Mouse (Mus musculus): ENCODE data around the gene Atp5k. TPM values are rescaled to one million over a fixed set of nuclear protein-coding genes. Genes with fewer than 3 reads are reported as not detected.
A peak's percentile ranks its signal among the peaks of the same experiment; 100 is the strongest.

The Atp5k gene
- polyA plus RNA-seq, 1 experiment from 2014 or later, result 723 TPM

DNA sequence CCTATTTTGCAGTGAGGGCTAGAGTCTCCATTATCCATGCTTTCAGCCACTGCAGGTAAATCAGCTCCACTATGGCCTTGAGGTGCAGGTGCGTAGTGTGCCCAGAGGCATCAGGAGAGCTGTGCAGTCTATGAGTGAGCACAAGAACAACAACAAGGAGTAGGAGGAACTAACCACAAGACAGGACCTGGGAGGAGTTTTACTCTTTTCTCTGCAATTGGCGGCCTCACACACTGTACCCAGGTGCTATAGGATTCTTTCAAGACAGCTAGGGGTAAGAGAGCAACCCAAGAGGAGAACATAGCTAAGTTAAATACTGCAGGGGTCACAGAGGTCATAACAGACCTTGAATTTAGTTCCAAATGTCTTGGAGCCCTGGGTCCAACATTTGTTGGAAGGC, 24.5 kb upstream of the Atp5k start:
- ATAC-seq (ENCODE audit: extremely low read depth, insufficient number of reproducible peaks, low FRiP score, low TSS enrichment), result no peak
- 86% methylated on average over 2 of the region's 2 CpGs for WGBS
- Histone ChIP-seq H3K9ac (no peak overlapping the region), H3K4me2 (no peak overlapping the region), H3K36me3 (no peaks in the 10 kb centered on the region), H3K4me3 (no peak overlapping the region), H3K27ac (replicated peaks) (no peak overlapping the region), H3K27me3 (replicated peaks) (peaks cover 17% of the 10 kb centered on the region), H3K4me1 (peaks cover 23% of the 10 kb centered on the region), H3K9me3 (no peaks in the 10 kb centered on the region)

DNA sequence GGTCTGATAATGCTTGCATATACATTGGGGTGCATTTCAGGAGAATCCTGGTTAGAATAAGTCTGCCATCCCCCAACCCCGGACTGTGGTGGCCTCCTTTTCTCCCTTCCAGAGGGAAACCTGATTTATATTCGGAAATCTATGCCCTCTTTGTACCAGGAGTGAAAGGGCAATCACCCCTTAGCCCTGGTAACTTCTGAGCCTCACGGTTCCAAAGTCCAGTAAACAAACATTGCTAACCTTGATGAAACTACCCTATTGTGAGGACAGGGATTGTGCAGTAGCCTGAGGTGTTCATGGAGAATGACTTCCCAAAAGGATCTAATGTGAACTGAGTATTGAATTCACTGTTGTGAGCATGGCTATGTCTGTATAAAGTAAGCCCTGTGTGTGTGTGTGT, 19.8 kb upstream of the Atp5k start:
- H3K4me1 ChIP-seq, result peaks cover 8% of the 10 kb centered on the region
- no peak overlapping the region for H3K27ac ChIP-seq (replicated peaks)
- H3K27me3 ChIP-seq (replicated peaks), result peaks cover 14% of the 10 kb centered on the region
- ATAC-seq (ENCODE audit: extremely low read depth, insufficient number of reproducible peaks, low FRiP score, low TSS enrichment), result no peak
- H3K9ac ChIP-seq, result no peak overlapping the region
- WGBS, result 56% methylated on average over 3 of the region's 3 CpGs
- H3K4me3 ChIP-seq, result no peak overlapping the region
- H3K4me2 ChIP-seq, result no peak overlapping the region
- no peaks in the 10 kb centered on the region for H3K9me3 ChIP-seq
- H3K36me3 ChIP-seq, result no peaks in the 10 kb centered on the region

DNA sequence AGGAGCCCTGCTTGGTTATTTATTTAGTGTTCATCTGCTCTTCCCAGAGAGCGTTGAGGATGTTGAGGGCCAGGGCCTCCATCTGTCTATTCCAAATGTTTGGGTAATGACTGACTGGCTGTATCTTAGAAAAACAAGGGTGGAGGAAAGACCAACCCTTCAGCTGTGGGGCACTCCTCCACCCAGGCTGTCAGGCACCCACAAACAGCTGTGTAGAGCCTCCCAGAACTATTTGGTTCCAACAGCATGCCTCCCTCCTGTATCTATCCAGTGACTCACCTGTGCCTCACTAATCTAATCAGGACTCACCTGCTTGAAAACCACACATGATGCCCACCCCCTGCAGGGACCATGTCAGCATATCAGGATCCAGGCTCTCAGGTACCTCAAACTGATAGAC, 18.2 kb upstream of the Atp5k start:
- no peak overlapping the region for H3K27ac ChIP-seq (replicated peaks)
- H3K9me3 ChIP-seq, result no peaks in the 10 kb centered on the region
- WGBS, result 76% methylated on average over 1 of the region's 1 CpGs
- peaks cover 16% of the 10 kb centered on the region for H3K4me1 ChIP-seq
- peaks cover 9% of the 10 kb centered on the region for H3K27me3 ChIP-seq (replicated peaks)
- no peak overlapping the region for H3K9ac ChIP-seq
- H3K36me3 ChIP-seq, result no peaks in the 10 kb centered on the region
- no peak for ATAC-seq (ENCODE audit: extremely low read depth, insufficient number of reproducible peaks, low FRiP score, low TSS enrichment)
- no peak overlapping the region for H3K4me3 ChIP-seq
- H3K4me2 ChIP-seq, result no peak overlapping the region

DNA sequence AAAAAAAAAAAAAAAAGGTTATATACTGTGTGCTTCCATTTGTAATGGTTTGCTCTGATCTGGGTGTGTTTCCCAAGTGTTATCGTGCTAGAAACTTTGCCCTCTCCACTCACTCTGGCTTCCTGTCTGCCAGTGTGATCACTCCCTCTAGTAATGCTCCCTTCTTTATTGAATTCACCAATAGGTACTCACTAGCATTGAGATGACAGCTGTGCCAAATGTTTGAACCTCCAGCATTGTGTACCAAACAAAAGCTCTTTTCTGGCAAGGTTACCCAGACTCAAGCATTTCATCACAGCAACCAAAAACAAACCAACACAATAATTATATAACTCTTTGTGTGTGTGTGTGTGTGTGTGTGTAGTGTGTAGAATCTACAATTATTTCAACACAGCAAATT, 17.4 kb upstream of the Atp5k start:
- Histone ChIP-seq H3K4me1 (peaks cover 16% of the 10 kb centered on the region), H3K27ac (replicated peaks) (no peak overlapping the region), H3K4me3 (no peak overlapping the region), H3K36me3 (no peaks in the 10 kb centered on the region), H3K4me2 (no peak overlapping the region), H3K9ac (no peak overlapping the region), H3K9me3 (no peaks in the 10 kb centered on the region), H3K27me3 (replicated peaks) (peaks cover 10% of the 10 kb centered on the region)
- WGBS, result 79% methylated on average over 1 of the region's 1 CpGs
- ATAC-seq (ENCODE audit: extremely low read depth, insufficient number of reproducible peaks, low FRiP score, low TSS enrichment), result no peak

DNA sequence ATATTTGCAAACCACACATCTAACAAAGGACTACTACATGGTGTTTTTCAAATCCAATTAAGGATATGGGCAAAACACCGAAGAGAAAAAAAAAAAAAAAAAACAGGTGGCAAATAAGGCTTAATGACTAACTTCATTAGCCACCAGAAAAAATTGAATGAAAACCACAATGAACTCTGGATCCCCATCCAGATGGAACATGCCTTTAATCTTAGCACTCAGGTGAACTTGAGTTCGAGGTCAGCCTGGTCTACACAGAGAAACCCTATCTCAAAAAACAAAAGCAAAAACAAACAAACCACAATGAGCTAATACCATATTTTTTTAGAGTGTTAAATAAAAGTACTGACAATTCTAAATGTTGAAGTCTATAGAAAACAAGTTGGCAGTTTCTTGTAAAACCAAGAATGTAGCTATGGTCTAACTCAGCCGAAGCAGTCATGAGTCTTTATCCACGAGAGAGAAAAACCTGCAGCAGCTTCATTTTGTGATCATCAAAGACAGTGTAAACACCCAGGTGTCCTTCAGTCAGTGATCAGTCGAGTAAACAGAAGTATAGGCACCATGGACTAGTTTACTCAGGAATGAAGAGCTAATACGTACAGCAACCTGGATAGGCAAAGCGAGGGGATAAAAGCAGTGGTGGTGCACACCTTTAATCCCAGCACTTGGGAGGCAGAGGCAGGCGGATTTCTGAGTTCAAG, 16.7 kb upstream of the Atp5k start:
- Histone ChIP-seq H3K9me3 (no peaks in the 10 kb centered on the region), H3K27me3 (replicated peaks) (peaks cover 16% of the 10 kb centered on the region), H3K36me3 (no peaks in the 10 kb centered on the region), H3K4me3 (no peak overlapping the region), H3K9ac (no peak overlapping the region), H3K4me2 (no peak overlapping the region), H3K4me1 (peaks cover 16% of the 10 kb centered on the region), H3K27ac (replicated peaks) (no peak overlapping the region)
- ATAC-seq (ENCODE audit: extremely low read depth, insufficient number of reproducible peaks, low FRiP score, low TSS enrichment), result no peak
- WGBS, result 72% methylated on average over 8 of the region's 8 CpGs

DNA sequence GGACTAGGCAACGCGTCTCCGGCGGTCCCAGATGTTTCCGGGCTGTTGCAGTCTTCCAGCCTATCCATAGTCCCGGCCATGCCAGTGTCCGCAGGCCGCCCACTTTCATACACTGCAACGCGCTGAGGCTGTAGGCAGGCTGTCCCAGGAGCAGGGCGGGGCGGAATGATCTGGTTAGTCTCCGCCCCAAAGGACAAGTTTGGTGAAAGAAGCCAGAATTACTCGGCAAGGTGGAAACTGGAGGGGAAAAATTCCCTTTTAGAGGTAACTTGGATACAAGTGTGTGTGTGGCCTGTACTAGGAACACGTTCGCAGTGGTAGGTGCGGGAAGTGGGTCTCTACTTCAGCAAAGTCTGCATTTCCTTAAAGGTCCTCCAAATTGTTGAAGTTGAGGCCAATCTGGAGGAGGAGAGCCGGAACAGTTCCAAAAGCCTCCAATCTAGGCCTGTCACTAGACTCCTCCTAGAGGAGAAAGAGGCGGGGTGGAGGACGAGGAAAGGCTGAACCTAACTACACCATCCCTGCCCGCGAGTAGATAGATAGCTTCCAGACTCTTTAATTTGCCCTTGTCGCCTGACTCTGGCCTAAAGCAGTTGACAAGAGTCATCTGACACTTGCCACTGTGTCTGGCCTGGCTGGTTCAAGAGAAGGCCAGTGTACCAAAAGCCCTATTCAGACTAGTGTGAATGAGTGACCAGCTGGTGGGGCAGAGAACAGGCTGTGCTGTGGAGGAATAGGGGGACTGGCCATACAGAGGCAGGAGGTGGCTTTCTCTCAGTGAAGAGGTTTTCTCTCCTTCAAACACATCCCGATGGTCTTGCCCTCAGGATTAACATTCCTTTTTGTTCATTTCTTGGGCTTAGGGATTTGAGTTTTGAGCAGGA, 14.8 kb upstream of the Atp5k start, which contains the start of gene Mfsd7a:
Gene Mfsd7a (minus strand): TSS at position 107 of the 884 bp plus-strand sequence.
- Histone ChIP-seq H3K4me1 (peaks cover 16% of the 10 kb centered on the region), H3K36me3 (no peaks in the 10 kb centered on the region), H3K27ac (replicated peaks) (peak within 1 kb of the TSS; percentile 50; the same call in 1 of the 2 replicates), H3K4me3 (peak within 1 kb of the TSS; percentile 52), H3K9ac (peak within 1 kb of the TSS; percentile 79), H3K27me3 (replicated peaks) (peaks cover 24% of the 10 kb centered on the region), H3K4me2 (peak within 1 kb of the TSS; percentile 77), H3K9me3 (no peaks in the 10 kb centered on the region)
- 6% methylated on average over 24 of the region's 24 CpGs for WGBS
- ATAC-seq (ENCODE audit: extremely low read depth, insufficient number of reproducible peaks, low FRiP score, low TSS enrichment), result peak; percentile 64; the same call in 1 of the 2 replicates

DNA sequence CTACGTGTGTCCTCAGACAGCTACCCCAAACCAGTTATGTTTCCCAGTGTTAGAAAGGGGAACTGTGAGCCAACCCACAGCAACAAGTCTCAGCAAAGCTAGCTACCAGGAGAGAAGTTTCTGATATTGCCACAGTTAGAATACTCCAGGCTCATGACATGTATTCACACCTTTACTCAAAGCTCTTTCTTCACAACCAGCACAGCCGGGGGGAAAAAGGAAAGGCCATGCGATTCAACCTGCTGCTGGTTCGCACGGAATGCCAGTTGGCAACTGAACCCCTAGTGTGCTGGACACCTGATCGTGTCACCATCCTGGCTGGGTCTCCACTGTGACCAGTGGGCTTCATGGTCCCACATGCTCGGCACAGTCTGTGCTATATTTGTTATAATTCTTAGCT, 13.6 kb upstream of the Atp5k start:
- peaks cover 16% of the 10 kb centered on the region for H3K4me1 ChIP-seq
- H3K27ac ChIP-seq (replicated peaks), result no peak overlapping the region
- H3K27me3 ChIP-seq (replicated peaks), result peaks cover 24% of the 10 kb centered on the region
- H3K4me2 ChIP-seq, result peak overlapping the region; percentile 77
- no peak for ATAC-seq (ENCODE audit: extremely low read depth, insufficient number of reproducible peaks, low FRiP score, low TSS enrichment)
- H3K9me3 ChIP-seq, result no peaks in the 10 kb centered on the region
- no peak overlapping the region; the same call in 1 of the 2 replicates for H3K4me3 ChIP-seq
- no peak overlapping the region for H3K9ac ChIP-seq
- WGBS, result 75% methylated on average over 7 of the region's 7 CpGs
- H3K36me3 ChIP-seq, result no peaks in the 10 kb centered on the region

DNA sequence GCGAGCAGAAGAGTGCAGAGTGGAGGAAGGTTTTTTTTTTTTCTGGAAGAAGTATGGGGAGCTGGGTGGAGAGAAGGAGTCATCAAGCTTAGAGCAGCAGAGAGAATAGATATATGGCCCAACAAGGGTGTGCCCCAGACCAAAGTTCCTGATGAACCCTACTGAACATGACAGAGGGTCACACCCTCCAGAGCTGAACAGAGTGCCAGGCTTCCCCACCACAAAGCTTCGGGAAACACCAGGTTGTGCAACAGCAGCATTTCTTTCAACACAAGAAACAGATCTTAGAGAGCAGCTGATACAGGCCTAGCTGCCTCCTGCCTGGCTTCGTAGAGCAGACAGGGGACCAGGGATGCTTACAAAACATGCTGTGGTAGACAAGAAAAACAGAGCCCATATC, 12.7 kb upstream of the Atp5k start:
- peaks cover 25% of the 10 kb centered on the region for H3K27me3 ChIP-seq (replicated peaks)
- no peak overlapping the region for H3K27ac ChIP-seq (replicated peaks)
- H3K9ac ChIP-seq, result no peak overlapping the region
- no peak overlapping the region for H3K4me2 ChIP-seq
- H3K36me3 ChIP-seq, result no peaks in the 10 kb centered on the region
- H3K9me3 ChIP-seq, result no peaks in the 10 kb centered on the region
- no peak overlapping the region for H3K4me3 ChIP-seq
- ATAC-seq (ENCODE audit: extremely low read depth, insufficient number of reproducible peaks, low FRiP score, low TSS enrichment), result no peak
- WGBS, result 80% methylated on average over 3 of the region's 3 CpGs
- H3K4me1 ChIP-seq, result peaks cover 16% of the 10 kb centered on the region

DNA sequence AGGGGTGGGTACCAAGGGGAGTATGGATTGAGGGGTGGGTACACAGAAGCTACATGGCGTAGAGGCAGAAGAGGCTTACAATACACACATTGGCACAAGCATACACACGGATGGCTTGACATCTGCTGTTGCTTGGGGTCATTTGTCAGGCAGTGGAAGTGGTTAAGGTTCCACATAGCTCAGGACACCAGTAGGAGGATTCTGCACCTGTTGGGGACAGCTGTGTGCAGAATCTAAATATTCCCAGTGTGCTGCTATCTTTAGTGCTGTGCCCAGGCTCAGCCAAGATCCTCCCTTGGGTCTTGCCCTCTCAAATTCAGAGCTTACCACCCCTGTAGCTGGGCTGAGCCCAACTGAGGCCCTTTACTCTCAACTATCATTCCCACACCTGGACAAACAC, 1.9 kb upstream of the Atp5k start:
- Histone ChIP-seq H3K27ac (replicated peaks) (no peak overlapping the region), H3K27me3 (replicated peaks) (peaks cover 24% of the 10 kb centered on the region; the same call in 1 of the 2 replicates), H3K9ac (no peak overlapping the region), H3K4me1 (peaks cover 16% of the 10 kb centered on the region), H3K4me2 (no peak overlapping the region), H3K36me3 (peaks cover 20% of the 10 kb centered on the region), H3K4me3 (no peak overlapping the region), H3K9me3 (no peaks in the 10 kb centered on the region)
- no peak for ATAC-seq (ENCODE audit: extremely low read depth, insufficient number of reproducible peaks, low FRiP score, low TSS enrichment)
- 71% methylated on average over 2 of the region's 2 CpGs for WGBS

DNA sequence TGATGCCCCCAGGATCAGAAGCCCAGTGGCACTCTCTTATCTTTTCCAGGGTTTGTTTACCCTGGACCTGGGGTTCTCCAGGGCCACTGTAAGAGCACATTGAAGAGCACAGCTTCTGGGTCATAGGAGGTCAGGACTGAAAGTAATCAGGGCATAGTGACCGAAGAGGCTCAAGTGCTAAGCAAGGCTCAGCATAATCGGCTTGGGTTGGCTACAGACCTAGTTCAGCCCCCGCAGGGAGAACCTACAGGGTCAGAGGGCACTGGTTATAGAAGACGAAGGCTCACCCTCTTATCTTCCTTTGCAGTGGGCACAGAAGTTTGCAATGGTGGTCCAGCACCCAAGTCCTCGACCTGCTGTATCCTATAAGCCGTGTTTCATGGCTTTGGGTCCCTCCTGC, 3.1 kb downstream of the Atp5k start:
- 84% methylated on average over 6 of the region's 6 CpGs for WGBS
- H3K4me3 ChIP-seq, result no peak overlapping the region
- peaks cover 16% of the 10 kb centered on the region for H3K4me1 ChIP-seq
- H3K27ac ChIP-seq (replicated peaks), result no peak overlapping the region
- H3K27me3 ChIP-seq (replicated peaks), result peaks cover 1% of the 10 kb centered on the region; the same call in 1 of the 2 replicates
- H3K4me2 ChIP-seq, result no peak overlapping the region
- no peaks in the 10 kb centered on the region for H3K9me3 ChIP-seq
- ATAC-seq (ENCODE audit: extremely low read depth, insufficient number of reproducible peaks, low FRiP score, low TSS enrichment), result no peak
- H3K36me3 ChIP-seq, result peaks cover 39% of the 10 kb centered on the region
- no peak overlapping the region for H3K9ac ChIP-seq

DNA sequence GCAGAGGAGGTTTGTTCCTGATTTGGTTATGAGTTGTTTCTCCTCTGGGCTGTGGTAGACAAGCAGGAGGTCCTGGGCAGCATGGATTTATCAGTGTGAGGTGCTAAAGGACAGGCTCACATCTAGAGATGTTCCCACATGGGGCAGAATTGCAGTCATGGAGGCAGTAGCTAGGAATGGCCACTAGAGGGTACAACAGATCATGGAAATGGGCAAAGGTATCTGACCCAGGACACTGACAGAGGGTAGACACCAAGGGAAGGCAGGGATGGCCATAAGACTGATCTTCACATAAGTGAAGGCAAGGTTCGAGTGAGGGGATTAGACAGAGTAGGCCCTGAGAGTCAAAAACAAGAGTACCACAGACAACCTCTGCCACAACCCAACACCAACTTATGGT, 7.1 kb downstream of the Atp5k start:
- H3K9me3 ChIP-seq, result no peaks in the 10 kb centered on the region
- no peak overlapping the region for H3K9ac ChIP-seq
- no peak overlapping the region for H3K4me3 ChIP-seq
- WGBS, result 58% methylated on average over 1 of the region's 1 CpGs
- H3K36me3 ChIP-seq, result peaks cover 29% of the 10 kb centered on the region
- ATAC-seq (ENCODE audit: extremely low read depth, insufficient number of reproducible peaks, low FRiP score, low TSS enrichment), result no peak
- no peak overlapping the region for H3K4me2 ChIP-seq
- H3K27me3 ChIP-seq (replicated peaks), result no peaks in the 10 kb centered on the region; the same call in 1 of the 2 replicates
- no peaks in the 10 kb centered on the region for H3K4me1 ChIP-seq
- no peak overlapping the region for H3K27ac ChIP-seq (replicated peaks)

Data from heart, embryonic 13.5 days (tissue).